Mouse (Mus musculus) neural tube, embryonic 13.5 days (tissue): ENCODE measurements around the gene Ppp1r36. TPM values are rescaled to one million over a fixed set of nuclear protein-coding genes. Genes with fewer than 3 reads are reported as not detected.

Experiments used
- ATAC-seq: fragments of 200-750 bp; cut with Nextera tagmentation; 2 replicates; pipeline ENCODE4 v1.8.0; 2017; ENCODE audit warnings: low read depth, mild to moderate bottlenecking, moderate TSS enrichment, moderate library complexity
- H3K27ac ChIP-seq: fragments of 300-500 bp; sonication (generic); replicated peaks from 2 replicates; pipeline ENCODE4 v1.5.1; 2015; ENCODE audit warnings: moderate library complexity, mild to moderate bottlenecking, inconsistent platforms
- H3K27me3 ChIP-seq: fragments of 300-500 bp; sonication (generic); 2 replicates; pipeline ENCODE4 v1.6.1; 2015; ENCODE audit warnings: mild to moderate bottlenecking, inconsistent platforms
- H3K36me3 ChIP-seq: fragments of 300-500 bp; sonication (generic); 2 replicates; pipeline ENCODE4 v1.6.1; 2015; ENCODE audit warnings: mild to moderate bottlenecking, inconsistent platforms
- H3K4me1 ChIP-seq: fragments of 300-500 bp; sonication (generic); replicated peaks from 2 replicates; pipeline ENCODE4 v1.6.1; 2015; ENCODE audit warnings: inconsistent platforms
- H3K4me2 ChIP-seq: fragments of 300-500 bp; sonication (generic); 2 replicates; pipeline ENCODE4 v1.6.1; 2015; ENCODE audit warnings: inconsistent platforms, mild to moderate bottlenecking, moderate library complexity
- H3K4me3 ChIP-seq: fragments of 300-500 bp; sonication (generic); 2 replicates; pipeline ENCODE4 v1.5.1; 2015; ENCODE audit warnings: mild to moderate bottlenecking, inconsistent platforms
- H3K9ac ChIP-seq: fragments of 300-500 bp; sonication (generic); 2 replicates; pipeline ENCODE4 v1.6.1; 2015; ENCODE audit warnings: moderate library complexity, mild to moderate bottlenecking, inconsistent platforms
- H3K9me3 ChIP-seq: fragments of 300-500 bp; sonication (generic); 2 replicates; pipeline ENCODE4 v1.6.1; 2016; ENCODE audit warnings: inconsistent platforms
- WGBS: fragments of 180-500 bp; shearing (Covaris S2); methylation state at CpG from one replicate; pipeline ENCODE4 v1.1.7; 2015; 5-methylcytosine and 5-hydroxymethylcytosine counted together
- polyA plus RNA-seq: library from polyadenylated mRNA; unstranded; fragments of >200 nt; fragmentation: Nextera tagmentation; extraction: Ambion mirVana; gene quantifications from 2 replicates; pipeline ENCODE4 v1.2.1, GENCODE M21; 2015

The Ppp1r36 gene
- polyA plus RNA-seq, 1 experiment from 2014 or later, result 0.17 TPM

GRCm38 (mm10) chr12:76482446-76482845 is 65.1 kb downstream of the Ppp1r36 start:
- Histone ChIP-seq H3K27ac (no peak overlapping the region), H3K27me3 (no peaks in the 10 kb centered on the region), H3K9ac (no peak overlapping the region), H3K9me3 (no peaks in the 10 kb centered on the region), H3K36me3 (no peaks in the 10 kb centered on the region), H3K4me1 (peaks cover 6% of the 10 kb centered on the region; the same call in 1 of the 2 replicates), H3K4me2 (no peak overlapping the region), H3K4me3 (no peak overlapping the region)
- 85% methylated on average over 2 of the region's 2 CpGs for WGBS
- no peak for ATAC-seq

- 92% methylated on average over 2 of the region's 2 CpGs for WGBS
- Histone ChIP-seq H3K27ac (no peak overlapping the region), H3K4me2 (no peak overlapping the region), H3K9me3 (no peaks in the 10 kb centered on the region), H3K4me1 (peaks cover 5% of the 10 kb centered on the region; the same call in 1 of the 2 replicates), H3K36me3 (no peaks in the 10 kb centered on the region), H3K4me3 (no peak overlapping the region), H3K27me3 (no peaks in the 10 kb centered on the region), H3K9ac (no peak overlapping the region)
- ATAC-seq, result no peak
Measured at GRCm38 (mm10) chr12:76482948-76483347, 65.6 kb downstream of the Ppp1r36 start.

- H3K9me3 ChIP-seq, result no peaks in the 10 kb centered on the region
- no peaks in the 10 kb centered on the region for H3K27me3 ChIP-seq
- no peak overlapping the region for H3K9ac ChIP-seq
- H3K4me1 ChIP-seq, result no peaks in the 10 kb centered on the region
- WGBS, result 57% methylated on average over 4 of the region's 4 CpGs
- no peak overlapping the region for H3K4me3 ChIP-seq
- H3K27ac ChIP-seq, result no peak overlapping the region
- no peak overlapping the region for H3K4me2 ChIP-seq
- no peak for ATAC-seq
- no peaks in the 10 kb centered on the region for H3K36me3 ChIP-seq
Measured at GRCm38 (mm10) chr12:76484881-76485280, 67.5 kb downstream of the Ppp1r36 start.

- no peaks in the 10 kb centered on the region for H3K9me3 ChIP-seq
- H3K4me3 ChIP-seq, result no peak overlapping the region
- H3K9ac ChIP-seq, result no peak overlapping the region
- no peaks in the 10 kb centered on the region for H3K36me3 ChIP-seq
- H3K27ac ChIP-seq, result no peak overlapping the region
- H3K4me2 ChIP-seq, result no peak overlapping the region
- ATAC-seq, result no peak
- H3K4me1 ChIP-seq, result no peaks in the 10 kb centered on the region
- WGBS, result 69% methylated on average over 11 of the region's 11 CpGs
- no peaks in the 10 kb centered on the region for H3K27me3 ChIP-seq
Measured at GRCm38 (mm10) chr12:76485381-76485780, 68.0 kb downstream of the Ppp1r36 start.

- Histone ChIP-seq H3K4me1 (no peaks in the 10 kb centered on the region), H3K36me3 (no peaks in the 10 kb centered on the region), H3K4me2 (no peak overlapping the region), H3K27ac (no peak overlapping the region), H3K4me3 (no peak overlapping the region), H3K9ac (no peak overlapping the region), H3K9me3 (no peaks in the 10 kb centered on the region), H3K27me3 (no peaks in the 10 kb centered on the region)
- 82% methylated on average over 9 of the region's 9 CpGs for WGBS
- no peak for ATAC-seq
Measured at GRCm38 (mm10) chr12:76486943-76487342, 69.6 kb downstream of the Ppp1r36 start.

Other genes starting within 250 kb of the Ppp1r36 start
- gene Esr2, start 240.3 kb upstream of the Ppp1r36 start, polyA plus RNA-seq, result 0.10 and 0.27 TPM in 2 replicates
- gene Tex21, start 170.8 kb upstream of the Ppp1r36 start, polyA plus RNA-seq, result not detected in 2 replicates
- gene Mthfd1, start 162.2 kb upstream of the Ppp1r36 start, polyA plus RNA-seq, result 23.1 and 25.5 TPM in 2 replicates
- gene Akap5, start 92.6 kb upstream of the Ppp1r36 start, polyA plus RNA-seq, result 7.4 and 7.6 TPM in 2 replicates
- gene Zbtb25, start 47.9 kb upstream of the Ppp1r36 start, polyA plus RNA-seq, result 15.6 and 18.2 TPM in 2 replicates
- 4.7 and 5.1 TPM in 2 replicates for gene Zbtb1, start 47.3 kb upstream of the Ppp1r36 start, polyA plus RNA-seq
- gene Hspa2, start 13.4 kb upstream of the Ppp1r36 start, polyA plus RNA-seq, result 4.6 and 6.1 TPM in 2 replicates
- 1.7 and 2.8 TPM in 2 replicates for gene Plekhg3, start 113.4 kb downstream of the Ppp1r36 start, polyA plus RNA-seq